Mouse (Mus musculus) forebrain, embryonic 16.5 days (tissue): ENCODE measurements around the gene Tars2. TPM values are rescaled to one million over a fixed set of nuclear protein-coding genes. Genes with fewer than 3 reads are reported as not detected.
"Not testable (repeated sequence)": the region's sequence is repeated elsewhere in the genome, so short reads cannot be mapped to it uniquely, and the experiment has no call there.

Experiments
- ATAC-seq: fragments of 200-750 bp; cut with Nextera tagmentation; 2 replicates; pipeline ENCODE4 v1.8.0; 2017; ENCODE audit warnings: mild to moderate bottlenecking, moderate library complexity
- H3K27ac ChIP-seq: fragments of 300-500 bp; sonication (generic); 2 replicates; pipeline ENCODE4 v1.5.1; 2014; ENCODE audit warnings: low read length, control low read depth
- H3K27me3 ChIP-seq: fragments of 300-500 bp; sonication (generic); replicated peaks from 2 replicates; pipeline ENCODE4 v1.6.1; 2014; ENCODE audit warnings: low read length; ENCODE audit not compliant: control insufficient read depth, insufficient read depth
- H3K36me3 ChIP-seq: fragments of 300-500 bp; sonication (generic); 2 replicates; pipeline ENCODE4 v1.6.1; 2014; ENCODE audit not compliant: control insufficient read depth, insufficient read depth
- H3K4me1 ChIP-seq: fragments of 300-500 bp; sonication (generic); replicated peaks from 2 replicates; pipeline ENCODE4 v1.6.1; 2014; ENCODE audit warnings: low read length; ENCODE audit not compliant: control insufficient read depth, insufficient read depth
- H3K4me2 ChIP-seq: fragments of 300-500 bp; sonication (generic); 2 replicates; pipeline ENCODE4 v1.6.1; 2014; ENCODE audit warnings: mild to moderate bottlenecking, low read length, control low read depth
- H3K4me3 ChIP-seq: fragments of 300-500 bp; sonication (generic); replicated peaks from 2 replicates; pipeline ENCODE4 v1.5.1; 2014; ENCODE audit warnings: mild to moderate bottlenecking, low read length, control low read depth
- H3K9ac ChIP-seq: fragments of 300-500 bp; sonication (generic); replicated peaks from 2 replicates; pipeline ENCODE4 v1.6.1; 2014; ENCODE audit warnings: low read depth, low read length, control low read depth
- H3K9me3 ChIP-seq: fragments of 300-500 bp; sonication (generic); 2 replicates; pipeline ENCODE4 v1.6.1; 2016; ENCODE audit warnings: low read length; ENCODE audit not compliant: control insufficient read depth
- WGBS: fragments of 180-500 bp; shearing (Covaris S2); extraction: QIAGEN DNeasy Blood & Tissue Kit; methylation state at CpG from one replicate; pipeline ENCODE4 v1.1.7; 2014; 5-methylcytosine and 5-hydroxymethylcytosine counted together
- microRNA-seq: library from miRNA; unstranded; fragments of <30 nt; microRNA quantifications from one replicate; pipeline ENCODE4, GENCODE M21; 2017
- polyA plus RNA-seq: library from polyadenylated mRNA; unstranded; fragments of >200 nt; fragmentation: Nextera tagmentation; extraction: Ambion mirVana; gene quantifications from 2 replicates; pipeline ENCODE4 v1.2.1, GENCODE M21; 2015

The Tars2 gene
- polyA plus RNA-seq, 1 experiment from 2014 or later, result 53.0 TPM

GRCm38 (mm10) chr3:95692677-95693076 is 67.3 kb downstream of the Tars2 start:
- H3K27me3 ChIP-seq, result no peaks in the 10 kb centered on the region
- ATAC-seq, result no peak
- no peaks in the 10 kb centered on the region for H3K36me3 ChIP-seq
- H3K4me2 ChIP-seq, result no peak overlapping the region
- H3K4me1 ChIP-seq, result peaks cover 3% of the 10 kb centered on the region
- H3K4me3 ChIP-seq, result no peak overlapping the region
- H3K9ac ChIP-seq, result no peak overlapping the region
- H3K9me3 ChIP-seq, result no peaks in the 10 kb centered on the region
- 83% methylated on average over 6 of the region's 6 CpGs for WGBS
- H3K27ac ChIP-seq, result no peak overlapping the region

- H3K27me3 ChIP-seq, H3K36me3 ChIP-seq, H3K9ac ChIP-seq, ATAC-seq, H3K27ac ChIP-seq, H3K9me3 ChIP-seq, H3K4me2 ChIP-seq, H3K4me3 ChIP-seq: not testable (repeated sequence)
- 95% methylated on average over 2 of the region's 2 CpGs for WGBS
- peaks cover 11% of the 10 kb centered on the region for H3K4me1 ChIP-seq
Measured at GRCm38 (mm10) chr3:95690552-95690951, 69.5 kb downstream of the Tars2 start.

Small RNA genes within 50 kb of the gene (microRNA-seq; reads per million reads assigned to microRNA genes)
- gene Mir7014, result not detected

Other genes starting within 250 kb of the Tars2 start
- gene Ctss, start 233.4 kb downstream of the Tars2 start, polyA plus RNA-seq, result 11.0 and 11.1 TPM in 2 replicates
- not detected in 2 replicates for gene Hormad1, start 200.5 kb downstream of the Tars2 start, polyA plus RNA-seq
- 33.3 and 39.8 TPM in 2 replicates for gene Golph3l, start 171.3 kb downstream of the Tars2 start, polyA plus RNA-seq
- 113 and 124 TPM in 2 replicates for gene Ensa, start 135.2 kb downstream of the Tars2 start, polyA plus RNA-seq
- 43.4 and 48.3 TPM in 2 replicates for gene Mcl1, start 101.4 kb downstream of the Tars2 start, polyA plus RNA-seq
- 0.48 and 1.2 TPM in 2 replicates for gene Adamtsl4, start 72.3 kb downstream of the Tars2 start, polyA plus RNA-seq
- gene Ecm1, start 20.6 kb downstream of the Tars2 start, polyA plus RNA-seq, result 7.9 and 11.0 TPM in 2 replicates
- 23.5 and 29.0 TPM in 2 replicates for gene Rprd2, start 58.7 kb upstream of the Tars2 start, polyA plus RNA-seq
- 47.2 and 49.1 TPM in 2 replicates for gene Prpf3, start 95.7 kb upstream of the Tars2 start, polyA plus RNA-seq
- gene Mrps21, start 111.3 kb upstream of the Tars2 start, polyA plus RNA-seq, result 243 and 277 TPM in 2 replicates
- 4.1 and 5.7 TPM in 2 replicates for gene Ciart, start 122.0 kb upstream of the Tars2 start, polyA plus RNA-seq
- gene BC028528, start 131.8 kb upstream of the Tars2 start, polyA plus RNA-seq, result 13.8 and 14.4 TPM in 2 replicates
- 35.6 and 35.9 TPM in 2 replicates for gene Aph1a, start 133.8 kb upstream of the Tars2 start, polyA plus RNA-seq
- gene Car14, start 144.5 kb upstream of the Tars2 start, polyA plus RNA-seq, result 9.4 and 10.2 TPM in 2 replicates
- 185 and 205 TPM in 2 replicates for gene Anp32e, start 169.0 kb upstream of the Tars2 start, polyA plus RNA-seq
- gene Plekho1, start 235.8 kb upstream of the Tars2 start, polyA plus RNA-seq, result 71.4 and 74.9 TPM in 2 replicates